Mouse (Mus musculus) retina, postnatal 1 day (tissue): ENCODE results near the gene Cend1.
"Not testable (repeated sequence)": the region's sequence is repeated elsewhere in the genome, so short reads cannot be mapped to it uniquely, and the experiment has no call there.

Experiments
- DNase-seq: peaks from one replicate; pipeline ENCODE4 v3.0.0-alpha.2; 2012

The Cend1 gene

DNA sequence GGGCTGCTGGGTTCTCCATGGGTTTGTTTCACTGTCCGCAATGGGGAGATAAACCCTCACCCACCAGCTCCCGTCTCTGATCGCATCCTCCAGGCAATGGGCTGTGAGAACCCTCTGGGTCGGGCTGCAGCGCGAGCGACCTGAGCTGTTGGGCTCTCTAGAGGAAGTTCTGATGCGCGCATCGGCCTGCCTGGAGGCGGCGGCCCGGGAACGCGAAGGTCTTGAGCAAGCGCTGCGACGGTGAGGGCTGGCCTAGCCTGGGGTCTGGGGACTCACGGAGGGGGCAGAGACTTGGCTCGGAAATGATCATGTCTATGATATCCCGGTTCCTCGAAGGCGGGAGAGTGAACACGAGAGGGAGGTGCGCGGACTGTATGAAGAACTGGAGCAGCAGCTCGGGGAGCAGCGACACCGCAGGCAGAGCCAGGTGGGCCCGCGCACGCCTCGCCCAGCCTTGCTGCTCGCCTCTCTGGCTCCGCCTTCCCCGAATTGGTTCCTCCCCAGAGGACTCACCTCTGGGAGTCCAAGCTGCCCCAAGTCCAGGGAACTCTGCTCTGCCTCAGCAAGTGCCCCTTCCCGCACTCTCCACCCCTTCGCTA is 35.4 kb upstream of the Cend1 start:
- peak; percentile 27 for DNase-seq

GRCm38 (mm10) chr7:141463824-141464602 is 34.7 kb upstream of the Cend1 start:
- DNase-seq, result no peak

- peak; percentile 22 for DNase-seq
Measured at GRCm38 (mm10) chr7:141462333-141462821, 33.1 kb upstream of the Cend1 start.

DNA sequence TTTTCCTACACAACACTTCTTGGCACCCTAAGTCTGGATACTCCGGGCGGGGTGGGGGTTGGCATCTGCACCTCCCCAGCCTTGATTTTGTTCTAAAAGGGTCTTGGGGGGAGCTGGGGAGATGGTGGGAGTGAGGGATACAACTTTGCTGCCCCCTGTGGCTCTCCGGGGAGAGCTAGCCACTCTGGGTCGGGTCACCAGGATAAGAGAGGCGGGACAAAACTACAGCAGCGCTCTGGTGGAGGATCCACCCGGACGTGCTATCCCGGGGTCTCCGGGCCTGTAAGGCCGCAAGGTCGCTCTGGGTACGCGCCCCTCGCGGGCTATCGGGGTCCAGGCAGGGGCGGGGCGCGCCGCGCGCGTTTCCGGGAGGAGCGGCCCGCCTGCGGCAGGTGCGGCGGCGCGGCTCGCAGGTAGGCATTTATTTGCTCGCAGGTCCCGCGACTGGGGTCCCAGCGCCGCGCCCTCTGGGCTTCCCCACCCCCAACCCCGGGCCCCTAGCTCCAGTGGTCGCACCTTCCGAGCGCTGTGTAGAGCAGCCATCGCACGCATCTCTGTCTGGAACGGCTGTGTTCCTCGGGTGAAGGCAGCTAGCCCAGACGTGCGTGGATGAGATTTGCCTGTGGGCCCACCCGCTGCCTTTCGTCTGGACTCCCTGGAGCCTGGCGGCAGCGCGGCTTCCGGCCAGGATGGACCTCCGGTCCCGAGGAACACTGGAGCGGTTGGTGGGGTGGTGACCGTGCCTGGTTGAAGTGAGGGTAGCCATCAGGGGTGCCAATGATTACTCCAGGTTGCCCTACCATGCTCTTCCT is 32.4 kb upstream of the Cend1 start:
- peak; percentile 54 for DNase-seq

DNA sequence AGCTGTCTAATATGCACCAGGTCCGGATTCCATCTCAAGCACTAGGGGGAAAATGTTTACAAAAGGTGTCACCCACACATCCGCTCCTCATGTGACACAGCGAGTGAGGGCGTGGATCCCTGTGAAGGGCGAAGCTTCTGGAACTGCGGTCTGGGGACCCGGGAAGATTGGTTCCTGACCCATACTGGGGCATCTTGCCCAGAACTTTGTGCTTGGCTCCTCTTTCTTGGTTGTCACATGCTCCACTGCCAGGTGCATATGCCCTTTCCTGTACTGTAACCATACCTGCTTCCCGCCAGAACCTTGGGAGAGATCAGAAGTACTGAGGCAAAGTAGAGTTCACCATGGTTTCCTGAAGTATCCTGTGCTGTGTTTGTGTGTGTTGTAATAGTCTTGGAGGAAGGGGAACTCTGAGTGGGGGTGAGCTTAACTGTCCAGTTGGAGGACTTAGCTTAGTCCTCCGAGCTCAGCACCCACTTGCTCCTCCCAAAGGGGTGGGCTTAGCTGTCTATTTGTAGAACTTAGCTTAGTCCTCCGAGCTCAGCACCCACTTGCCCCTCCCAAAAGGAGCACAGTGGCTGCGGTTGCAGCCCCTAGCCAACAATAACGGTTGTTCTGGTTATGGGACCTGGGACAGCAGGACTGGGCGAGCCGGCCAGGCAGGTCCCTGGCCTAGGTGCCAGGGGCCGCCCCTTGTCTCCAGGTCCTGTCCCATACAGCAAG is 31.3 kb upstream of the Cend1 start, which contains the start of gene Cracr2b:
Gene Cracr2b, plus strand, starts transcription at position 704 of the 723 bp plus-strand sequence.
- no peak for DNase-seq

DNA sequence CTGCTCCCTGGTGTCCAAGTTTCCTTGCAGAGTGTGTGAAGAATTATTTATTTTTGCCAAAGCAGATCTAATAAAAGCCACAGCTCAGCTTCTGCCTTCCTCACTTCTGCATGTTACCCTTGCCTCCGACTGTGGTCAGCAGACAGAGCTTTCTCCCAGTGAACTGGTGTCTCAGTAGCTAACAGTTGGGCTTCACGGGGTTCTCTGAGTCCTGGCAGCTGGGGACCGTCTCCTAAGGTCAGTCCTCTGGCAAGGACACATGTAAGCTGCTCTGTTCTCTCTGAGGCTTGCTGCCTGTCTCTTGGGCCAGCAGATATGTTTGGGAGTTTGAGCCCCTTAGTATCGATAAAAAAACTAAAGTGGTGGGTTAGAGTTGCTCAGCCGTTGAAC is 30.7 kb upstream of the Cend1 start:
- no peak for DNase-seq

- no peak for DNase-seq
Measured at GRCm38 (mm10) chr7:141459301-141459711, 30.0 kb upstream of the Cend1 start.

- no peak for DNase-seq
Measured at GRCm38 (mm10) chr7:141458661-141459060, 29.4 kb upstream of the Cend1 start.

- peak; percentile 58 for DNase-seq
Measured at GRCm38 (mm10) chr7:141457986-141458660, 28.8 kb upstream of the Cend1 start.

GRCm38 (mm10) chr7:141457236-141457635 is 27.9 kb upstream of the Cend1 start:
- DNase-seq, result no peak

DNA sequence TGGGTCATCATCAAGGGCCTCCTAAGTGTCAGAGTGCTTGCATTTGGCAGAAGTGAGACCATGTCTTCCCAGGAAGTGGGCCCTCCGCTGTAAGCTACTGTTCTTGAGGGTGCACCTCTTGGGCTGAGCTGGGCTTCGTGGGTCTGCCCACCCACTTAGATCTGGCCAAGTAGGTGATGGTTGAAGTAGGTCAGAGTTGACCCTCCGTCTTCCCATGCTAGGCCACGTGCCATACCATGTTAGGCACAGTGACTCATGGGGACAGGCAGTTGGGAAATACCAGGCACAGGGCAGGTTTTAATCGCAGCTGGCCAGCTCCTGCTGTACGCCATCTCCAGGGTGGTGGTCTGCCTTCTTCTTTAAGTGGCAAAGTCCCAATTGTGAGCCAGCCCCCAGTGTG is 27.4 kb upstream of the Cend1 start:
- no peak for DNase-seq

DNA sequence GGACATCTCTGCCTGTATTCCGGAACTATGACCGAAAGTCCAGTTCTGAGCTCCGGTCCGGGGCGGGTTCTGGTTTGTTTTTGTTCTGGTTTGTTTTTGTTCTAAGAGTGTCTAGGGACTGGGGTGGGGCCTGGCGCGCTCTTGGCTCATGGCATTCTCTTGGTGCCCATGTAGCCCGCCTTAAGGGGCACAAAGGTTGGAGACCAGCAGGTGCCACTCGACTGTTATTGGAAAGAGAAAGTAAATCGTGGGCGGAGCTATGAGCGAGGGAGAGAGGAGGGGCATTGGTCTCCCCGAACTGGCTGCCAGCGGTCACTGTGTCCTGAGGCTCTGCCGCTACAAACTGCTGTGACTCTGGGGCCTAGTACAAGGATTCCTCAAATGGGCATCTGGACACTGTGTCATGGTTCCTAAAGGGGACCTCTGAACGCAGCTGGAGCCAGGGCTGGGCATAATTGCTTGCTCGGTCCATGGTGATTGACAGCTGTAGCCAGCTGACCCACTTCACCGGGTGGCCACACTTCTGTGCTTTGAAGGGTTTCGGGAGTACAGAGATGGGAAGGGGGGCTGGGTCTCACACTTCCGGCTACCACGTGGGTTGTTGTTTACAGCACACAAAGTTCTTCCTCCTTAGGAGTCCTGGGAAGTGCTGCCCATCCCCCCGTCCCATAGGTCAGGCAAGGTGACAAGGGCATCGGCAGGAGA is 26.5 kb upstream of the Cend1 start:
- peak; percentile 85 for DNase-seq

DNA sequence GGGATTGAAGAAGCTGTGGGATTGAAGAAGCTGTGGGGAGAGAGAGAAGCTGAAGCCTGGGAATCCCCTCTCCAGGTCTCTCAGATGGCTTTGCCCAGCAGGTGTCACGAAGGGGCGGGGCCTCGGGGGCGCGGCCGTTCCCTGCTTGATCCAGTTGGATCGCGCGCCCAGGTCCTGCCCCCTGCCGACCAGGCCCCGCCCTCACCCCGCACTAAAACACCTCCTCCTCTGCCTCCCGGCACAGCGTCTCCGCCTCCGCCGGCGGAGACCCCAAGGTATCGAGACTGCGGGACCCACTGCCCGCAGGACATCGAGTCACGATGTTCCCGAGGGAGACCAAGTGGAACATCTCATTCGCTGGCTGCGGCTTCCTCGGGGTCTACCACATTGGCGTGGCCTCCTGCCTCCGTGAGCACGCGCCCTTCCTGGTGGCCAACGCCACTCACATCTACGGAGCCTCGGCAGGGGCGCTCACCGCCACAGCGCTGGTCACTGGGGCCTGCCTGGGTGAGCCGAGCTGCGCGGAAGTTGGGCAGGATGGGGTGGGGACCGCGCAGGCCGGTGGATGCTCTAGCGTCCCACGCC is 25.8 kb upstream of the Cend1 start, which contains the start of gene Pnpla2:
Gene Pnpla2, plus strand, starts transcription at position 232 of the 585 bp plus-strand sequence.
- peak; percentile 96 for DNase-seq

DNA sequence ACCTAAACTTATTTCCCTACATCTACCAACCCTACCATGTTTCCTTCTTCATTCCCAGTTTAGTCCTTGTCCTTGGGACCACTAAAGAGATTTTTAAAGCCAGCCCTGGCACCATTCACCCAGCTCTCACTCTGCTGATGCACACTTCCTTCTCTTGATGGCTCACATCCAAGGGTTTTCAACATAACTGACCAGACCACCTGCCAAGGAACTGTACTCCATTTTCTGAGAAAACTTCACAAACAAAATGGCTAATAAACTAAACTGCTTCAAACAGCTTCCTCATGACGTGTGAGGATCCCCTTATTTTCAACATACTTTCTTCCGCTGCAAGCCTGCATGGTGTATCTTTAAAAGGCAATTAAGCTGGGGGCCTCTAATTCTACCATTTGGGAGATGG is 24.3 kb upstream of the Cend1 start:
- no peak for DNase-seq

DNA sequence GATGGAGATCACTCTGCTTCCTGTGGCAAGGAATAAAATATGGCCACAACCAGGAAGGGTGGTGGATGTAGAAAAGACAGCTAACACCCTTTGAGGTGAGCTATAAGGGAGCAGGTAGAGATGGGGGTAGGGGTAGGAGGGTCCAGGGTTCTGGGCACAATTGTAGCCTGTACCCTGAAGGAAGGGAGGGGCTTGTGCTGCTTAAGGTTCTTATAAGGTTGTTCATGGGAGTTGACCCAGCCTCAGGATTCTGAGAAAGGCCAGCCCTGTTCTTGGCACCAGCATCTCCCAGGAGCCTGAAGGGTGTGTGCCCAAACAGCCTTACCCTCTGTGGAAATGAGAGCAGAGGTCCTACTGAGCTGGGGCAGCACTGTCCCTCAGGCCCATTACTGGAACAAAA is 22.6 kb upstream of the Cend1 start:
- DNase-seq, result no peak

DNA sequence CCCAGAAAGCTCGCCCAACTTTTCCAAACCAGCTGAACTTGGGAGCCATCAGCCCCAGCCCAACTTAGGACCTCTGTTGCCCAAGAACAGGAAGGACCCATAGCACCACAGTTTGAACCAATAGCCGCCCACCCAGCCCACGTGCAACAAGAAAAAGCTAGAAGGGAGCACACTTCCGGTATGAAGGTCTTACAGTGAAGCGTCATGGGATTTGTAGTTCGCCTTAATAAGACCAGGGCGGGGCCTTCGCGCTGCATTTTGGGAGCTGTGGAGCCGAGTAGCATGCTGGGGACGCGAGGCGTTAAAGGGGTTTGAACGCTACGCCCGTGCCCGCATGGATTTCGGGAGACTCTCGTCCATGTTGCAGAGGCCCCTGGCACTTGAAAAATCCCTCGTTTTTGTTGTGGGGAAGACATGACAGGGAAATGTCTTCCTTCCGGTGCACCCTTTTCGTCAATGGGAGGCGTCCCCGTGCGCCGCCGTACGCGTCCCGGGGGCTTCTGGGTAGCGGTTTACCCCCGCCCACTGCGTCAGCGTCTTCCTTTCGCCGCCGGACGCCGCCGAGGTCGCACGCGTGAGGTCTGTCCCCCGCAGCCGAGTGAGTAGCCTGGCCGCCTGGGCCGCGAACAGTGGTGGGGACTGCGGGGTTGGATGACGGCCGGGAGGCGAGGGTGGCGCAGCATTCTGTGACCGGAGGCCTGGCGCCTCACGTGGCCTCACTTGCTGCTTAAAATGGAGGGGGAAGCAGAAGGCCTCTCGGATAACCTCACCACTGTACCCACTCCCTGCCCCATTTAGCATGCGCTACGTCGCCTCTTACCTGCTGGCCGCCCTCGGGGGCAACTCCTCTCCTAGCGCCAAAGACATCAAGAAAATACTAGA is 18.1 kb upstream of the Cend1 start, which contains the start of gene Rplp2:
Gene Rplp2, plus strand, starts transcription at position 261 of the 882 bp plus-strand sequence.
- DNase-seq, result peak; percentile 97

GRCm38 (mm10) chr7:141446374-141446773 is 17.1 kb upstream of the Cend1 start:
- not testable (repeated sequence) for DNase-seq

GRCm38 (mm10) chr7:141443828-141444237 is 14.5 kb upstream of the Cend1 start, which contains the start of gene Pidd1:
Pidd1 (minus strand) TSS chr7:141444025.
- DNase-seq, result peak; percentile 83

DNA sequence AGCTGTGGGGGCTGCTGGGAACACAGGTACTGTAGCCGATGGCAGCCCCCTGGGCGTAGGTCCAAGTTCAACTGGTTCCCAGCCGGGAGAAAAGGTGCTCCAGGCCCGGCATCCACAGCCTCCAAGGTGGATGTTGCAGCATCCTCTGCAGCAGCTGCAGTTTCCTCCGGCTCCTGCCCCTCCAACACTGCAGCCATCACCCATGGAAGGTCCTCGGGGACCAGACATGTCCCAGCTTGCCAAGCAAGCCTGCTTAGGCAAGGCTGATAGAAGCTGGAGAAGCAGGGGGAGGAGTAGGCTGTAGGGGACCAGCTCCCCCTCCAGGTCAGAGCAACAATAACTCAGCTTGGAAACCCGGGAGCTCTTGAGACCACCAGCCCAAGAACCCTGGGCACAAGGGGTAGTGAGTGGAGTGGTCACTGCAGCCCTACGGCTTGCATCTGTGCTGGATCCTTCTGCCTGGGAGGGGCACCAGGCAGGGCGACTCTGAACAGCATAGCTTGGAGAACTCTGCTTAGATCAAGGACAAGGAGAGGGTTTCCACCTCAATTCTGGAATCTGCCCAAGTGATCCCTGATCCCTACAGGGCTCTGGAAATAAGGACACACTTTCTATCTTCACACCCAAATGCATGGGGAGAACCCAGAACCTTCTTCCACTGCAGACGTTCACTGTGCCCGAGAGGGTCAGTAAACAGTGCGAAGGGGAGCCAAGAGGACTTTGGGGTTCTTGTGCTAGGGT is 14.0 kb upstream of the Cend1 start:
- peak; percentile 73 for DNase-seq
